Mouse (Mus musculus) spleen, embryonic (tissue): ENCODE measurements at regions not wholly inside any gene's neighbourhood (a gene's known extent, or its start where the extent isn't known, plus 50 kb on each side); places are given as distances from the start of the nearest gene placed in this dataset.

Experiments used
- CTCF ChIA-PET: fragments of 350-600 bp; sonication (Branson Sonifier 250); formaldehyde crosslinking; loops from one replicate; lab custom pipeline; 2022; lab: Charles Lee

DNA sequence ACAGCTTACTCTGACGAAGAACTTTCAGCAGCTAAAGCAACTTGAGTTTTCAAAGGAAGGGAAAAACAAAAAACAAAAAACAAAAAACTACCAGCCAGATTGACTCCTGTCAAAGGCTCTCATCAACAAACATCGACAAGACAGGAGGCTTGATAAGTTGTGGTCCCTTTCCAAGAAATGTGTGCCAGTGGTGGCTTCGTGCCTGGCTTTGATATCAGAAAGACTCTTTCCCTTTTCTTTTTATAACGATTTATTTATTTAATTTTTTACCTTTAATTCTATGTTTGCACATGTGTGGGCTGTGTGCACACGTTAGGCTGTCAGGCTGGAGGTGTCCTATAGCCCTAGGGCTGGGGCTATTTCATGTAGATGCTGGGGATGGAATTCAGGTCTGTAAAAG is 60.4 kb downstream of the Dact1 start:
- CTCF ChIA-PET, result interaction anchor here (0.6 kb wide), 1 partner anchor 35 kb away, joined by 3 read pairs; no protein-coding TSS in a partner anchor

GRCm38 (mm10) chr12:71371948-71372347 is 62.3 kb downstream of the Dact1 start:
- CTCF ChIA-PET, result no interaction called here

- CTCF ChIA-PET, result no interaction called here
Observed at GRCm38 (mm10) chr12:71373633-71374032, 63.9 kb downstream of the Dact1 start.

DNA sequence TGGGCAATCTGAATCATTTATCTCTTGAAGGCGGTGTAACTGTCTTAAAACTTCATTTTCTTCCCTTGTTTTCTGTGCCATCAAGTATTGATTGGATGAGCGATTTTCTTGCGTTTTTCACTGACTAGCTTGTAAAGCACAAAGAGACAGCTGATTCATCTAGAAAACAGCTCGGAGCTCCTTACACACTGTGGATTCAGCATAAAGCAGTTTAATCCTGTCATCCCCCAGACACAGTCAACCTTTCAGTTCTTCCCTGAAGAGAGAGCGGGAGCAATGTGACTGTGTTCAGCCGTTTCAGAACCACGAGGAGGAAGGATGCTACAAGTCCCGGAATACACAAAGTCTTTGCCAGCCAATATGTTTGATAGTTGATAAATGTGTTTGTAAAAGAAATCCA is 66.8 kb downstream of the Dact1 start:
- CTCF ChIA-PET, result no interaction called here

- CTCF ChIA-PET, result no interaction called here
Observed at GRCm38 (mm10) chr12:71376966-71377365, 67.3 kb downstream of the Dact1 start.

- CTCF ChIA-PET, result no interaction called here
Observed at GRCm38 (mm10) chr12:71379626-71380423, 70.1 kb downstream of the Dact1 start.

- CTCF ChIA-PET, result no interaction called here
Observed at GRCm38 (mm10) chr12:71380424-71380761, 70.7 kb downstream of the Dact1 start.

DNA sequence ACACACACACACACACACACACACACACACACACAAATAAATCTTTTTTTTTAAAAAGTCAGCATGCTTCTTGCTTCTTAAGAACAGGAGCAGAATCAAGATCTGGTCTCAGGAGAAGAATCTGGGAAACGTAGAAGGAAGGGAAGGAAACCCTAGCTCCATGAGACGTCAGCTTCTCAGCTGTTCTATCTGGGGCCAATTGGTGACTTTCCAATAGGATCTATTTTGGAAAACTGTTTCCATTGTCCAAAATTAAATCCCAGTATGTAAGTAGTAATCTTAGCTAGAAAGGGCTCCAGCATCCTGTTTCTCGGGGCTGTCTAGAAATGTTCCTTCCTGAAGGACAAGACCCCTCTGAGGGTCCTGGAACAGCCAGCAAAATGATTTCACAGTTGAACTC is 76.6 kb downstream of the Dact1 start:
- CTCF ChIA-PET, result no interaction called here

DNA sequence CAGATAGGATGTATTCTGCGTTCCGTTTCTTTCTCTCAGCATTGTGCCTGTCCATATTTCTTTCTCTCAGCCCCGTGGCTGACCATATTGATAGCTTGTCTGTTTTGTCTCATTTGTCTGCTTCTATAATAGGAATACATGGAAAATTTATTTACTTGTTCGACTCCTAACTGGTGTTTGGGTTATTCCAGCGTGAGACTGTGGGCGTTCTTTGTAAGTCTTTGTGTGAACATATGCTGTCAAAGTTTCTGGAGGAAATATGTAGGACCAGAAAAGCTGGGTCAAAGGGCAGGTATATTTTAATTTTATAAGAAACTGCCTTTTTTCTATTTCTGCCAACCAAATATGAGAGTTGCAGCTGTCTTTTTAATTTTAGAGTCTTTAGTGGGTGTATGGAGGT is 81.8 kb downstream of the Dact1 start:
- CTCF ChIA-PET, result no interaction called here

- CTCF ChIA-PET, result no interaction called here
Observed at GRCm38 (mm10) chr12:71393752-71394151, 84.1 kb downstream of the Dact1 start.

- CTCF ChIA-PET, result no interaction called here
Observed at GRCm38 (mm10) chr12:71397456-71397855, 87.8 kb downstream of the Dact1 start.

DNA sequence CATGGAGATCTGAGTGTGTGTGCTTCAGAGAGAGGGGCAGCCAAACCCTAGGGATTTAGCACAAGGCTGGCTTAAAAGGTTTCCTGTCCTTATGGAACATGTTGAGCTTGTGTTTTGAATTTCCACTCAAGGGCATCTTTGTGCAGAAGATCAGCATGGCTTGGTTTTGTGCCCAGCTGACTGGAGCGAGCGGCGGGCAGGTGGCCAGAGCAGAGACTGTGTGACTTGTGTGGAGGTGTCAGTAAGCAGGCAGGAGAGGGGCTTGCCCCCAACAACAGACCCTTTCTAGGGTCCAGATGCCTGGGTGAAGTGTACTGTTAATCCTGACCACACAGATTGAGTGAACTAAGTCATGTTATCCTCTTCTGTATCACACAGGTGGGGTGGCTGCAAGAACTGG is 89.0 kb downstream of the Dact1 start:
- CTCF ChIA-PET, result no interaction called here

- CTCF ChIA-PET, result no interaction called here
Observed at GRCm38 (mm10) chr12:71400201-71400600, 90.5 kb downstream of the Dact1 start.

GRCm38 (mm10) chr12:71401621-71402416 is 92.1 kb downstream of the Dact1 start:
- CTCF ChIA-PET, result interaction anchor here (0.5 kb wide), 1 partner anchor 9 kb away, joined by 4 read pairs; no protein-coding TSS in a partner anchor

GRCm38 (mm10) chr12:71407294-71407693 is 97.6 kb downstream of the Dact1 start:
- CTCF ChIA-PET, result no interaction called here

GRCm38 (mm10) chr12:71408396-71409050 is 98.8 kb downstream of the Dact1 start:
- CTCF ChIA-PET, result no interaction called here

GRCm38 (mm10) chr12:71412331-71412730 is 102.6 kb downstream of the Dact1 start:
- CTCF ChIA-PET, result no interaction called here

GRCm38 (mm10) chr12:71416968-71417367 is 107.3 kb downstream of the Dact1 start:
- CTCF ChIA-PET, result no interaction called here

GRCm38 (mm10) chr12:71418186-71418585 is 108.5 kb downstream of the Dact1 start:
- CTCF ChIA-PET, result no interaction called here

DNA sequence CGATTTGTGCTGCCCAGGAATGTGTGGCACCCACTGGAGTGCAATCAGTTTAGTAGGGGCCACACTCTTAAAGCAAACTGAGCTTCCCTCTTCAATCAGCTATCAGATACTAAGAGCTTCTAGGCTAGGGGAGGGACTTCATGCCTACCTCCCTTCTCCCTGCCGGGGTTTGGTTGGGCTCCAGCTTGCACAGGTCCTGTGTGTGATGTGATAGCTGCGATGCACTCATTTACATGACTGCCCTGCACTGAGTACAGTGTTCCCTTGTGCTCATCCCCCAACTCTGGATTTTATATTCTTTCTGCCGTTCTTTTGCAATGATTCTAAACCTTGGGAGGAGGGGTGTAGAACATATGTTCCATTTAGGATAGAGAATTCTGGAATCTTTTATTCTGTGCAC is 109.5 kb downstream of the Dact1 start:
- CTCF ChIA-PET, result no interaction called here

GRCm38 (mm10) chr12:71426023-71426719 is 116.5 kb downstream of the Dact1 start:
- CTCF ChIA-PET, result no interaction called here

DNA sequence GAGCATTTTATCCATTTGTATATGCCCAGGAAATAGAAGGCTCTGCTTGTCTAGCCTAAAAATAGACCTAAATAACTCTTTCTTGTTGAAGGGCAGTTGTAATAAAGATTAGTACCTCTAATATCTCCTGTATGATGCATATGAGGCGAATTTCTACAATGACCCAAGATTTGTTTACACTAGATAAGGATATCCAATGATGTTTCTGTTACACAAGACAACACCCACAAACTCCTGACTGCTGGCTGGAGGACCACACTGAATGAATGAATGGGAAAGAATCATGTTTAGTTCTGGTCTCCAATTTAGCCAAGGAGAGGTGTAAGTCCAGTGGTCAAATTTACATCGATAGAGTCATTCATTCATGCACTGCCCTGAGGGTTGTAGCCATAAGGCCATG is 118.3 kb downstream of the Dact1 start:
- CTCF ChIA-PET, result no interaction called here
